ENCODE assay signal across 22 mouse cellular contexts in genomic region chr2:58184197-58184596, GRCm38 (mm10). TPM values are rescaled to one million over a fixed set of nuclear protein-coding genes. Genes with fewer than 3 reads are reported as not detected.
DNase-seq lines count a peak whose midpoint lies in the region; ATAC-seq lines count a peak whose summit lies in the region.
"Had no signal": no experiment of that assay in that cellular context is flagged by ENCODE, and none has a peak within 500 bp of the region (broad histone marks: within the 10 kb centered on the region; RNA-seq: fewer than 3 reads in every experiment).

No protein-coding gene starts in this region.

- DNase-seq in A20 (ENCODE audit: low read depth, low spot score), result peak; percentile 41
- DNase-seq in CD4-positive helper T cell, adult 2 months (ENCODE audit: low read depth, low spot score), result peak; percentile 43
- peak; percentile 68 for DNase-seq in naive thymus-derived CD4-positive, alpha-beta T cell, adult 2 months (ENCODE audit: low read depth)
- no peak for DNase-seq in testis, postnatal 10 days (ENCODE audit: low spot score)
- DNase-seq in testis, postnatal 14 days (ENCODE audit: low spot score), result no peak
- no peak for DNase-seq in layer of hippocampus, postnatal 14 days (ENCODE audit: low spot score in 2 of 2)
- DNase-seq: adrenal gland, postnatal 10 days; cerebellum, adult 8-10 months; cerebellum, postnatal 36 days; gastrocnemius, postnatal 14 days; heart, adult 2 months; heart, postnatal 4 days; kidney, adult 8-10 months; kidney, postnatal 10 days; layer of hippocampus, postnatal 36 days; lung, postnatal 14 days; midbrain, embryonic 14.5 days; right cerebral cortex, adult 18-20 months; thymus, postnatal 14 days had no signal

- peak; percentile 42 for ATAC-seq in granulocyte monocyte progenitor cell, adult 5-6 weeks (replicated peaks; ENCODE audit: poor library complexity, severe bottlenecking)
- ATAC-seq: forebrain, embryonic 14.5 days; intestine, embryonic 15.5 days had no signal

RNA-seq across cellular contexts. Expression of gene Cytip, which starts 11.1 kb away (rescaled TPM):
- total RNA-seq in granulocyte monocyte progenitor cell, adult 5-6 weeks (2014; fragmentation: Nextera tagmentation), result 7.4 and 15.5 TPM in 2 replicates
- total RNA-seq in granulocyte monocyte progenitor cell, adult 5-6 weeks (2017), result 27.2 and 47.7 TPM in 2 replicates
- under 1 TPM; 0.07 to 0.31 TPM for total RNA-seq in layer of hippocampus, postnatal 14 days (2021)

Comparison
In these comparisons a context has a peak if more than half of its experiments do, and no peak if none do; other contexts are left out.
1. DNase-seq: peak in A20 (single experiment), CD4-positive helper T cell, adult 2 months (single experiment) and naive thymus-derived CD4-positive, alpha-beta T cell, adult 2 months (single experiment); none in testis, postnatal 10 days (single experiment), testis, postnatal 14 days (single experiment) and layer of hippocampus, postnatal 14 days (0 of 2).
2. RNA of gene Cytip, which starts 11.1 kb away (total RNA-seq): 7.4 to 47.7 TPM in granulocyte monocyte progenitor cell, adult 5-6 weeks; 0.07 to 0.31 TPM in layer of hippocampus, postnatal 14 days; every median in the first group is over 4 times any median in the second.